Mouse (Mus musculus) cortical plate, adult 2 months (tissue): ENCODE measurements around the gene Cmah. TPM values are rescaled to one million over a fixed set of nuclear protein-coding genes. Genes with fewer than 3 reads are reported as not detected.

Experiments
- H3K27ac ChIP-seq: fragments of 200-500 bp; 2 replicates; pipeline ENCODE4 v1.5.1; 2012; ENCODE audit warnings: low read length, control low read depth, inconsistent platforms; ENCODE audit not compliant: insufficient read depth
- H3K4me1 ChIP-seq: fragments of 200-500 bp; 2 replicates; pipeline ENCODE4 v1.6.1; 2011; ENCODE audit warnings: low read length; ENCODE audit not compliant: control insufficient read depth, insufficient read depth
- H3K4me3 ChIP-seq: fragments of 200-500 bp; 2 replicates; pipeline ENCODE4 v1.5.1; 2011; ENCODE audit warnings: mild to moderate bottlenecking, low read length, control low read depth; ENCODE audit not compliant: insufficient read depth
- CTCF ChIP-seq: fragments of 200-500 bp; IDR thresholded peaks from 2 replicates; pipeline ENCODE4 v1.5.1; 2011; ENCODE audit warnings: mild to moderate bottlenecking, control low read depth, low read length; ENCODE audit not compliant: insufficient read depth; ENCODE audit errors: extremely low read depth
- POLR2A ChIP-seq: fragments of 200-500 bp; IDR thresholded peaks from 2 replicates; pipeline ENCODE4 v1.6.1; 2011; ENCODE audit warnings: mild to moderate bottlenecking, low read length, control low read depth; ENCODE audit not compliant: insufficient read depth; ENCODE audit errors: extremely low read depth
- polyA plus RNA-seq: library from polyadenylated mRNA; depleted of rRNA; stranded (reverse); fragments of >200 nt; gene quantifications from 2 replicates; pipeline ENCODE4 v1.2.3, GENCODE M21; 2012; rRNA removed

Cmah gene
- polyA plus RNA-seq = 0.04 and 0.15 TPM in 2 replicates

- TF ChIP-seq POLR2A (no peak), CTCF (no peak)
- Histone ChIP-seq H3K27ac (no peak within 1 kb of the TSS), H3K4me1 (no peaks in the 10 kb centered on the region), H3K4me3 (no peak within 1 kb of the TSS)
These were observed at the start of gene Cmah for GRCm38 (mm10) chr13:24327201-24327600. Gene Cmah, plus strand, starts transcription at chr13:24327404.

- Histone ChIP-seq H3K4me3 (peak overlapping the region; percentile 88), H3K4me1 (peaks cover 5% of the 10 kb centered on the region; the same call in 1 of the 2 replicates), H3K27ac (no peak overlapping the region)
- no peak for TF ChIP-seq CTCF
- no peak for TF ChIP-seq POLR2A
These were observed 47.8 kb upstream of the Cmah start for GRCm38 (mm10) chr13:24279407-24279761.

- H3K4me1 ChIP-seq = peaks cover 5% of the 10 kb centered on the region; the same call in 1 of the 2 replicates
- peak overlapping the region; percentile 88 for H3K4me3 ChIP-seq
- H3K27ac ChIP-seq = no peak overlapping the region
- TF ChIP-seq POLR2A (no peak), CTCF (no peak)
These were observed 47.3 kb upstream of the Cmah start for GRCm38 (mm10) chr13:24279762-24280438.

GRCm38 (mm10) chr13:24280439-24281431 is 46.5 kb upstream of the Cmah start, which contains the start of gene Carmil1:
Gene Carmil1, minus strand, starts transcription at chr13:24280795.
- TF ChIP-seq CTCF (peak; percentile 57), POLR2A (peak; percentile 10; the same call in 1 of the 2 replicates)
- Histone ChIP-seq H3K4me1 (peaks cover 5% of the 10 kb centered on the region; the same call in 1 of the 2 replicates), H3K4me3 (peak within 1 kb of the TSS; percentile 88), H3K27ac (peak within 1 kb of the TSS; percentile 65)

- no peak overlapping the region for H3K27ac ChIP-seq
- H3K4me1 ChIP-seq = no peaks in the 10 kb centered on the region
- no peak overlapping the region for H3K4me3 ChIP-seq
- TF ChIP-seq CTCF = no peak
- TF ChIP-seq POLR2A = no peak
These were observed 39.8 kb upstream of the Cmah start for GRCm38 (mm10) chr13:24287381-24287780.

GRCm38 (mm10) chr13:24297252-24297651 is 30.0 kb upstream of the Cmah start:
- no peak overlapping the region for H3K27ac ChIP-seq
- TF ChIP-seq POLR2A (no peak), CTCF (peak; percentile 85)
- no peaks in the 10 kb centered on the region for H3K4me1 ChIP-seq
- H3K4me3 ChIP-seq = no peak overlapping the region

GRCm38 (mm10) chr13:24305486-24305885 is 21.7 kb upstream of the Cmah start:
- no peak overlapping the region for H3K27ac ChIP-seq
- no peak overlapping the region for H3K4me3 ChIP-seq
- no peaks in the 10 kb centered on the region for H3K4me1 ChIP-seq
- TF ChIP-seq CTCF = no peak
- TF ChIP-seq POLR2A = no peak

- TF ChIP-seq POLR2A (no peak), CTCF (no peak)
- Histone ChIP-seq H3K27ac (no peak overlapping the region), H3K4me1 (no peaks in the 10 kb centered on the region), H3K4me3 (no peak overlapping the region)
These were observed 21.0 kb upstream of the Cmah start for GRCm38 (mm10) chr13:24306248-24306647.
